18 mouse cellular contexts compared by ENCODE assay signal in genomic region chr4:137345790-137346189, GRCm38 (mm10). TPM values are rescaled to one million over a fixed set of nuclear protein-coding genes. Genes with fewer than 3 reads are reported as not detected.
DNase-seq lines count a peak whose midpoint lies in the region; ATAC-seq and TF ChIP-seq lines count a peak whose summit lies in the region.
"Had no signal": no experiment of that assay in that cellular context is flagged by ENCODE, and none has a peak within 500 bp of the region (broad histone marks: within the 10 kb centered on the region; RNA-seq: fewer than 3 reads in every experiment).

No protein-coding gene starts in this region.

- H3K79me2 ChIP-seq in liver, adult 2 months (ENCODE audit: control insufficient read depth, insufficient read depth, low read length) = peaks cover 44% of the 10 kb centered on the region
- H3K79me2 ChIP-seq in MEL (ENCODE audit: control insufficient read depth, insufficient read depth, low read length, poor library complexity) = peaks cover 67% of the 10 kb centered on the region

- no peak for ATAC-seq in liver, embryonic 11.5 days (replicated peaks; ENCODE audit: low FRiP score)
- ATAC-seq in inflammation-experienced regulatory T-cells, adult 6 months = peak; percentile 68
- ATAC-seq: forebrain, embryonic 16.5 days; lung, postnatal 0 days; midbrain, embryonic 13.5 days had no signal

- 100% methylated on average over 1 of the region's 1 CpGs for WGBS in liver, adult 2 months
- 84% methylated on average over 1 of the region's 1 CpGs for WGBS in liver, embryonic 11.5 days

- H3K27me3 ChIP-seq in liver, adult 2 months (ENCODE audit: control insufficient read depth, insufficient read depth, low read length) = no peaks in the 10 kb centered on the region
- H3K27me3 ChIP-seq in liver, embryonic 11.5 days (replicated peaks; ENCODE audit: control insufficient read depth, insufficient read depth, low read length) = no peaks in the 10 kb centered on the region
- no peaks in the 10 kb centered on the region for H3K27me3 ChIP-seq in MEL (ENCODE audit: control insufficient read depth in 1 of 2, insufficient read depth in 2 of 2, low read length in 2 of 2)
- H3K27me3 ChIP-seq: hindbrain, embryonic 15.5 days; limb, embryonic 15.5 days; midbrain, embryonic 13.5 days; neural tube, embryonic 12.5 days had no signal

- no peaks in the 10 kb centered on the region for H3K9me3 ChIP-seq in liver, embryonic 11.5 days (ENCODE audit: control insufficient read depth, low read length)
- H3K9me3 ChIP-seq in MEL (replicated peaks; ENCODE audit: insufficient read depth, low read length) = no peaks in the 10 kb centered on the region
- H3K9me3 ChIP-seq: hindbrain, embryonic 15.5 days; limb, embryonic 15.5 days; midbrain, embryonic 13.5 days; neural tube, embryonic 12.5 days had no signal

- H3K27ac ChIP-seq in liver, adult 2 months (replicated peaks; ENCODE audit: insufficient read depth, low read depth, low read length) = no peak overlapping the region
- no peak overlapping the region for H3K27ac ChIP-seq in liver, embryonic 11.5 days (ENCODE audit: low read depth, low read length)
- H3K27ac ChIP-seq in MEL (ENCODE audit: control insufficient read depth, low read depth, low read length) = no peak overlapping the region; the same call in 1 of the 2 replicates
- H3K27ac ChIP-seq: hindbrain, embryonic 15.5 days; layer of hippocampus, adult 2 months; limb, embryonic 15.5 days; midbrain, embryonic 13.5 days; neural tube, embryonic 12.5 days had no signal

- H3K4me2 ChIP-seq in liver, embryonic 11.5 days = no peak overlapping the region
- H3K4me2 ChIP-seq: hindbrain, embryonic 15.5 days; limb, embryonic 15.5 days; midbrain, embryonic 13.5 days; neural tube, embryonic 12.5 days had no signal

- no peak overlapping the region for H3K9ac ChIP-seq in liver, adult 2 months (ENCODE audit: low read depth, low read length)
- no peak overlapping the region for H3K9ac ChIP-seq in liver, embryonic 11.5 days (ENCODE audit: low read depth, low read length)
- no peak overlapping the region for H3K9ac ChIP-seq in MEL (ENCODE audit: control insufficient read depth, low read depth, low read length, poor library complexity, severe bottlenecking)
- H3K9ac ChIP-seq: hindbrain, embryonic 15.5 days; limb, embryonic 15.5 days; midbrain, embryonic 13.5 days; neural tube, embryonic 12.5 days had no signal

- peak; percentile 14; the same call in 1 of the 2 replicates for TF ChIP-seq RAD21 in MEL (IDR thresholded peaks at IDR 0.05; ENCODE audit: low read depth, low read length)

- peak; percentile 38 for DNase-seq in liver, adult 2 months (ENCODE audit: extremely low read depth, low read depth, low spot score)
- no peak for DNase-seq in liver, embryonic 11.5 days (ENCODE audit: low spot score)
- DNase-seq in A20 (ENCODE audit: low read depth, low spot score) = peak; percentile 77
- DNase-seq in MEL (ENCODE audit: low read depth, low spot score) = peak; percentile 89
- DNase-seq in urinary bladder, adult 18-20 months (ENCODE audit: low spot score in 2 of 2) = no peak
- DNase-seq in kidney, adult 18-20 months = no peak
- DNase-seq in embryo, embryonic 10 days (ENCODE audit: low spot score) = no peak
- DNase-seq: adrenal gland, postnatal 25 days; gastrocnemius, postnatal 25 days; kidney, adult 9 months had no signal

- H3K4me1 ChIP-seq in liver, adult 2 months (ENCODE audit: control insufficient read depth, insufficient read depth, low read length) = peaks cover 12% of the 10 kb centered on the region
- peaks cover 13% of the 10 kb centered on the region; the same call in 1 of the 2 replicates for H3K4me1 ChIP-seq in liver, embryonic 11.5 days (replicated peaks; ENCODE audit: control insufficient read depth, insufficient read depth, low read length)
- peaks cover 20 to 32% of the 10 kb centered on the region in 2 experiments for H3K4me1 ChIP-seq in MEL (ENCODE audit: control insufficient read depth in 1 of 2, insufficient read depth in 2 of 2, low read length in 2 of 2)
- H3K4me1 ChIP-seq: hindbrain, embryonic 15.5 days; midbrain, embryonic 13.5 days; neural tube, embryonic 12.5 days had no signal

- peak; percentile 71 to 89 for TF ChIP-seq EP300 in MEL (IDR thresholded peaks at IDR 0.05; ENCODE audit: low read depth in 1 of 2, low read length in 2 of 2)

- TF ChIP-seq CTCF in liver, adult 2 months (IDR thresholded peaks at IDR 0.05; ENCODE audit: low read depth, low read length) = no peak
- TF ChIP-seq CTCF in MEL (IDR thresholded peaks at IDR 0.05 in 2 of 3, conservative IDR thresholded peaks at IDR 0.05 in 1 of 3; ENCODE audit: control insufficient read depth in 1 of 3, insufficient read depth in 1 of 3, low read depth in 2 of 3, low read length in 3 of 3, poor library complexity in 1 of 3, severe bottlenecking in 1 of 3) = peak in 1 of 3 experiments; percentile 34; a peak in 2 of 6 replicates

- no peak overlapping the region for H3K4me3 ChIP-seq in liver, adult 2 months (ENCODE audit: insufficient read depth, low read depth, low read length)
- H3K4me3 ChIP-seq in liver, embryonic 11.5 days (ENCODE audit: low read depth, low read length) = no peak overlapping the region
- no peak overlapping the region for H3K4me3 ChIP-seq in MEL (ENCODE audit: control insufficient read depth in 1 of 2, insufficient read depth in 1 of 2, low read depth in 2 of 2, low read length in 2 of 2)
- H3K4me3 ChIP-seq: hindbrain, embryonic 15.5 days; layer of hippocampus, adult 2 months; limb, embryonic 15.5 days; midbrain, embryonic 13.5 days; neural tube, embryonic 12.5 days had no signal

- peaks cover 11% of the 10 kb centered on the region for H3K36me3 ChIP-seq in liver, adult 2 months (ENCODE audit: control insufficient read depth, insufficient read depth, low read length)
- H3K36me3 ChIP-seq in liver, embryonic 11.5 days (ENCODE audit: control insufficient read depth, insufficient read depth, low read length) = peaks cover 5% of the 10 kb centered on the region; the same call in 1 of the 2 replicates
- peaks cover 9 to 67% of the 10 kb centered on the region in 2 experiments for H3K36me3 ChIP-seq in MEL (ENCODE audit: control insufficient read depth in 1 of 2, insufficient read depth in 2 of 2, low read length in 2 of 2)
- H3K36me3 ChIP-seq: hindbrain, embryonic 15.5 days; midbrain, embryonic 13.5 days had no signal

- TF ChIP-seq POLR2A in liver, adult 2 months (IDR thresholded peaks at IDR 0.05; ENCODE audit: extremely low read depth, insufficient read depth, low read length) = no peak
- TF ChIP-seq POLR2A in MEL (IDR thresholded peaks at IDR 0.05; ENCODE audit: control insufficient read depth in 1 of 2, insufficient read depth in 1 of 2, low read depth in 1 of 2, low read length in 2 of 2, poor library complexity in 1 of 2) = no peak

TF ChIP-seq in MEL, 35 proteins besides CTCF, POLR2A, EP300 and RAD21:
- TF ChIP-seq MAFK (IDR thresholded peaks at IDR 0.05; ENCODE audit: borderline replicate concordance, low read depth, low read length) (no peak), MXI1 (IDR thresholded peaks at IDR 0.05; ENCODE audit: low read depth, low read length) (peak; percentile 81), BHLHE40 (IDR thresholded peaks at IDR 0.05; ENCODE audit: borderline replicate concordance, low read depth, low read length) (no peak), RCOR1 (IDR thresholded peaks at IDR 0.05; ENCODE audit: low read depth, low read length) (peak; percentile 36; the same call in 1 of the 2 replicates), GABPA (IDR thresholded peaks at IDR 0.05; ENCODE audit: low read depth, low read length) (no peak), GATA1 (IDR thresholded peaks at IDR 0.05; ENCODE audit: low read depth, low read length) (peak; percentile 34; the same call in 1 of the 2 replicates), SIN3A (IDR thresholded peaks at IDR 0.05; ENCODE audit: low read length) (peak; percentile 54), MYB (IDR thresholded peaks at IDR 0.05; ENCODE audit: low read depth, low read length) (no peak), ELF1 (IDR thresholded peaks at IDR 0.05; ENCODE audit: low read depth, low read length) (peak; percentile 61; the same call in 1 of the 2 replicates), MYC (IDR thresholded peaks at IDR 0.05; ENCODE audit: low read depth, low read length) (peak; percentile 90), ETS1 (IDR thresholded peaks at IDR 0.05; ENCODE audit: low read depth, low read length) (peak; percentile 44; the same call in 1 of the 2 replicates), USF2 (IDR thresholded peaks at IDR 0.05; ENCODE audit: borderline replicate concordance in 1 of 2, insufficient read depth in 1 of 2, low read depth in 1 of 2, low read length in 2 of 2) (no peak), CHD2 (IDR thresholded peaks at IDR 0.05; ENCODE audit: low read length) (peak; percentile 14; the same call in 1 of the 2 replicates), JUND (IDR thresholded peaks at IDR 0.05; ENCODE audit: low read depth, low read length) (no peak), MAZ (IDR thresholded peaks at IDR 0.05; ENCODE audit: low read depth, low read length) (peak; percentile 65; the same call in 1 of the 2 replicates), MAX (IDR thresholded peaks at IDR 0.05; ENCODE audit: low read length) (0 out of 2 replicates have a peak, but pooled peaks have one; percentile 43), POLR2AphosphoS5 (IDR thresholded peaks at IDR 0.05; ENCODE audit: borderline replicate concordance, low read depth, low read length) (no peak), POLR2AphosphoS2 (IDR thresholded peaks at IDR 0.05; ENCODE audit: low read length) (no peak), NELFE (IDR thresholded peaks at IDR 0.05; ENCODE audit: low read depth, low read length) (no peak)
TF ChIP-seq in MEL: peak in this region for 10.

RNA-seq across cellular contexts. Expression of gene Cdc42, which starts 11.7 kb away (rescaled TPM):
- 124 and 131 TPM in 2 replicates for total RNA-seq in liver, adult 2 months (2014; rRNA removed)
- polyA plus RNA-seq in liver, adult 2 months (2012; rRNA removed) = 35.8 and 36.9 TPM in 2 replicates
- 459 and 500 TPM in 2 replicates for polyA plus RNA-seq in liver, embryonic 11.5 days (2014; fragmentation: Nextera tagmentation; extraction: Ambion mirVana)
- 173 and 174 TPM in 2 replicates for total RNA-seq in MEL (2012; rRNA removed)
- polyA plus RNA-seq in MEL (2012; ENCODE audit: insufficient read depth in 1 of 2, insufficient read length in 2 of 2, low read depth in 1 of 2, low replicate concordance in 2 of 2, missing spikeins in 1 of 2) = 100 to 1,000 TPM; 117 to 203 TPM
- polyA plus RNA-seq in inflammation-experienced regulatory T-cells, adult 6 months (2017; shearing (Covaris generic)) = 1,000 to 10,000 TPM in 1 of 3 experiments, 100 to 1,000 TPM in 2; 615 to 1,059 (median 624) TPM

Comparison
In these comparisons a context has a peak if more than half of its experiments do, and no peak if none do; other contexts are left out.
1. DNase-seq: peak in liver, adult 2 months (single experiment), A20 (single experiment) and MEL (single experiment); none in liver, embryonic 11.5 days (single experiment), urinary bladder, adult 18-20 months (0 of 2), kidney, adult 18-20 months (single experiment) and embryo, embryonic 10 days (single experiment).